Mouse (Mus musculus) spleen, postnatal 36 days (tissue): ENCODE data around the gene Il21r.

Source experiments
- DNase-seq, 2 experiments: peaks; one replicate each; pipeline ENCODE4 v3.0.0; 2022; ENCODE audit warnings: low spot score in 2 of 2, mixed read lengths in 1 of 2

Gene Il21r

DNA sequence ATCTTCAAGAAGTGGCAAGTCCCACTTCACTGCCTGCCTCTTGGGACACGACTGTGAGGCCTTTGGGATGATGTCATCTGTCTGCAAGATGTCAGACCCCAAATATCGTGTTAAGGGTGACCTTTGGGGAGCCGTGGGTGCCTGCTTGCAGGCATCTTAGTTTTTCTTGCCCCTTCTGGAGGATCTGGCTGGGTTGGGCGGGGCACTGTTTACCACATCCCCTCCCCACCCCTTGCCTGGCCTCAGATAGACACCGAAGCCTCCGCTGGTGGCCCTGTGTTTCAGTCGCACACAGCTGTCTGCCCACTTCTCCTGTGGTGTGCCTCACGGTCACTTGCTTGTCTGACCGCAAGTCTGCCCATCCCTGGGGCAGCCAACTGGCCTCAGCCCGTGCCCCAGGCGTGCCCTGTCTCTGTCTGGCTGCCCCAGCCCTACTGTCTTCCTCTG, at the start of gene Il21r:
Gene Il21r, plus strand, starts transcription at position 245 of the 447 bp plus-strand sequence.
- DNase-seq, result peak; percentile 85 to 87

DNA sequence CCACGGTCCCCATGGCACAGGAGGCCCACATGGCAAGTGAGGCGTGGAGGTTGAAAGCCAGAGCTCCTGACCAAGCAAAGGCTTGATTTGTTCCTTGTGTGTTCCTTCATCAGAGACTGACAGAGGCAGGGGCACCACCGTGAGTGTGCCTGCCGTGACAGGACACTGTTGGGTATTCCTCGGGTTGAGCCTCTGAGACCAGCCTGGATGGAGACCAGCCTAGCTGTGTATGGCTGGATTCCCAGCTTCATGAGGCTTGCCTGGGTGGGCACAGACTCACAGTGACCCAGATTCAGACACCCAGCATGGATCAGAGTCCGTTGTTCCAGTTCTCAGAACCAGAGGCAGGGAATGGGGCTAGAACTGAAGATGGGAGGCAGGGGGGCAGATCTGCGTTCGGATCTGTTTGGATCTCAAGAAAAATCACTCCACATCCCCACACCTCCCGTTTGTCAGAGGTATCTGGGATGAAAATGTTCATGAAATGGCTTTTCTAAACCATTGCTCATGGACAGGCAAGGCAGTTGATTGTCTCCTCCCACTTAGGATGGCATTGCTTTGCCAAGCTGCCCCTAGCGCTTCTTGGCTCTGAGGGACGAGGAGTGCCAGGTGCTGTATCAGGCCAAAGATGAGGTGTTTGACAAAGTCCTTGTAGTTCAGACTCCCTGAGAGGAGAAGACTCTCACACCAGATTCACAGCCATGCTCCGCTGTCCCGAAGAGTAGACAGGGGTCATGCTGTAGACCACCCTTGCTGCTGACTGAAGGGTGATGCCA, 49.4 kb upstream of the Il21r start:
- DNase-seq, result no peak

DNA sequence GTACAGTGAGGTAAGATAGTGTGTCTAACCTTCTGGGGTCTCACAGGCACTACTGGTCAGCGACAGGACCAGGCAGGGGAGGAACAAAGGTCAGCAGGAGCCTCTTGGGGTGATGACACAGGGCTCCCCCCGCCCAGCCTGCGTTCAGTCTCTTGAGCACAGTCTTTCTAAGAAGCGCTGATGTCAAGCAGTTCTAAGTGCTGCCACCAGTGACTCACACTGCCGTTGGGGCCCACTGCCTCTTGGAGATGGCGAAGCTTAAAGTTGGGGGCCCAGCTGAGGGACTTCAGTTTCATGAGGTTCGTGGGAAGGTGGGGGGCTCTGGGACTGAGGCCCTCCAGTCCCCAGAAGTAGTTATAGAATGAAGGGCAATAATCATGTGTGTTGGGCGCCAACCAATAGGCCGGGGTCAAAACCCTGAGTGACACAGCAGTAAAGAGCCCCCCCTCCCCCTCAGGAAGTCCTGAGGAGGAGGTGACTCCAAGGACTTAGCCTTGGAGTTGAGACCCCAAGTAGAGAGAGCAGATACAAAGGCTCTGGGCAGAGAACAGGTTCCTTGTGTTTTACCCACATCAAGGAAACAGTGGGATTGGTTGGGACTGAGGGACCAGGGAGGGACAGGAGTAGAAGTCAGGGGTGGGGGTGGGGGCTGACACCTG, 48.6 kb upstream of the Il21r start:
- DNase-seq, result no peak

DNA sequence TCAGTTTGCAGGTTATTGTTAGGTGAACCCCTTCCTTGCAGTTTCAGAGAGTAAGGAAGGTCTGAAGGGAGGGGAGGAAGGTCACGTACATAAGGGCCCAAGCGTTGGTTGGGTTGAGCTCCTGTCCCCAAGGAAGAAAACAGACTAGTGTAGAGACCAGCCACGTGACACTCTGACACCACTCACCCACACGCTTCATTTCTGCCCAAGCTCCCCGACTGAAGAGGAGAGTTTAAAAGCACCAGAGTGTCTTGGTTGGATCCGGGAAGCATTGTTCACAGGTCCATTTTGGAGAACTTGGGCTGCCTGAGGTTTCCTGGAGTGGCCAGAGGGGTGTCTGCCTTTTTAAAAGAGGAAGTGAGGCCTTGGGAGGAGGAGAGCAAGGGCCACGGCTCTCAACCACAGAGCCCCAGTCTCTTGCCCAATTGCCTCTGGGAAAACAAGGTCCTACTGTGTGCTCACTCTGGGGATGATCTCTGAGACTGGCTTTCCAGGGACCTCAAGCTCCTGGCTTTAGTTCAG, 47.8 kb upstream of the Il21r start:
- DNase-seq, result peak; percentile 57 to 65

DNA sequence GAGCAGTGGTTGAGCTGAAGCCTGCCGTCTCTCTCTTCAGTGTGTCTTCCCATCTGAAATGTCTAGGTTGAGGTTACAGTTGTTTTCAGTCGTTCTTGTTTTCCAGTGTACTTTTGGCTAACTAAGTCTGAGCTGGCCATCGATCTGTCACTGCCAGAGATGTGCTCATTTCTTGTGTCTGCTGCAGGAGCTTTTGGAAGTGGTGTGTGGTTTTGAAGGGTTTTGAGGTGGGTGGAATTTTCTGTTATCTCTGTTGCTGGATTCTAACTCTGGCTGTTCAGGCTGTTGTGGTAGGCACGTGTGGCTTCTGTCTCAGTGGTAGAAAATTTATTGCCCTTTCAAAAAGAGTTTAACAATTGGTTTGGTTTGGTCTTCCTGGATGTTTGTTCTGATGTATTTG, 47.1 kb upstream of the Il21r start:
- no peak for DNase-seq

DNA sequence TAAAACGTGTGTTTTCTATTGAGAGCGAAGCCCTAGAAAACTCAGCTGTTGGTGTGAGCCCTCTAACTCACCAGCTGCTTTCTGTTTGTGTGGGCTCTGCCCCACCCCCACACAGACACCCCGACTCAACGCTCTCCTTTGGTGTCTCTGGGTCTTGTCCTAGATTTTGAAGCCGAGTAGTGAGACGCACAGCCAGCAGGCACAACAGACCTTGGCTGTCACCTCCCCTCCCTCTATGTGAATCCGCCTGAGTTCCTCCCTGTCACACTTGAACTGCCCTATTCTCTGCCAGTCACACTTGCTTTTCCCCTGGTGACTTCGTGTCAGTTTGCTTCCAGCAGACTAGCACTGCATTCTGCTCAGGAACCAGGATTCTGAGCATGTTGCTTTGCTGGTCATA, 46.4 kb upstream of the Il21r start:
- peak; percentile 58 to 62 for DNase-seq

DNA sequence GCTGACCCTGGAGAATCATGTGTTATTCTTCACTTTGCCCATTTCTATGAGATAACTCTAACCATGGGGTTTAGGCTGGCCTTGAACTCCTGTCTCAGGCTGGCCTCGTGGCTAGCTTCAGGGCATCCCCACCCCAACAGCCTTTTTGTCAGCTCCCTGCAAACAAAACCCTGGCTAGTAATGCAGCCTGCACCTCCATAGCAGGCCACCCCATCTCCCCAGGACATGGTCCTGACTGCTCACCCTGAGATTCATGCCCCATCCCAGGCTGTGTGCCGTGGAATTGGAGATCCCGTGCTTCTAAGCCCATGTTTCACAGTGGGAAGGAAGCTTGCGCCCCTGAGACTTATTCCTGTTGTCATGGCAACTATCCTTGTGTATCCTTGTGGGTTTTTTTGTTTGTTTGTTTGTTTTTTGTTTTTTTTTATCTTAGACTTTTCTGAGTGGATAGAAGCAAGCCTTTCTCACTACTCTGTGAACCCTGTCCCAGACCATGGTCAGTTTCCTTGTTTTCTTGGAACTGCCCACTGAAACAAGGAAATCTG, 44.8 kb upstream of the Il21r start:
- DNase-seq, result no peak

DNA sequence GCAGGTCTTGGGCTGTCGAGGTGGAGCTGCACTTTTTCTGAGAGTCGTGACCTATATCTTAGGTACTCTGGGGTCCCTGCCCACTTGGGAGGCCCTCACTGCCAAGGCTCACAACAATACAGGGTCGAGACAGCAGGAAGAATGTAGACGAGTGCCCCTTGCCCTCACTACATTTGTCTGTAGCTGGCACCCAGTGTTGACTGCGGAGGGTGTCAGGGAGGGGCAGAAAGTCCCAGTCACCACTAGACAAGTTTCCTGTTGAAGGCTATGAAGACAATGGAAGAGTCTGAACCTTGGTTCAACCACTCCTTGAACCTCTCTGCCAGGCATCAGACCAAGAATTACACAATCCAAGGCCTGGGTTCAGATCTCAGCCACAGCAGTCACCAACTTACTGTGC, 44.2 kb upstream of the Il21r start:
- no peak for DNase-seq

DNA sequence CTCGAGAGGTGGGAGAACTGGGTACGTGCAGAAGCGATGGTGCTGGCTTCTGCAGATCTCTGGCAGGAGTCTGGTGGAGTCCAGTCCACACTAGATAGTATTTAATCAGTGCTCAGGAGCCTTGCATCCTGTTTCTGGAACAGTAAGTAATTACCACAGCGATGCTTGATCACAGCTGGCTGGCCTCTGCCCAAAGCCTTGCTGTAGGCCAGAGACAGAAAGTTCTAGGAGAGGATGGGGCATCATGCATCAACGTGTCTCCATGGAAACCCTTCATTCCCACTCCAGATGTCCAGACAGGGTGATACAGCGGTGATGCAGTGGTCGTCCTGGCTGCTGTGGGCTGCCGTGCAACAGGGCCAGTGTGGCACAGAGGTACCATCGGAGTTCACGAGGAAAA, 43.7 kb upstream of the Il21r start:
- DNase-seq, result no peak

DNA sequence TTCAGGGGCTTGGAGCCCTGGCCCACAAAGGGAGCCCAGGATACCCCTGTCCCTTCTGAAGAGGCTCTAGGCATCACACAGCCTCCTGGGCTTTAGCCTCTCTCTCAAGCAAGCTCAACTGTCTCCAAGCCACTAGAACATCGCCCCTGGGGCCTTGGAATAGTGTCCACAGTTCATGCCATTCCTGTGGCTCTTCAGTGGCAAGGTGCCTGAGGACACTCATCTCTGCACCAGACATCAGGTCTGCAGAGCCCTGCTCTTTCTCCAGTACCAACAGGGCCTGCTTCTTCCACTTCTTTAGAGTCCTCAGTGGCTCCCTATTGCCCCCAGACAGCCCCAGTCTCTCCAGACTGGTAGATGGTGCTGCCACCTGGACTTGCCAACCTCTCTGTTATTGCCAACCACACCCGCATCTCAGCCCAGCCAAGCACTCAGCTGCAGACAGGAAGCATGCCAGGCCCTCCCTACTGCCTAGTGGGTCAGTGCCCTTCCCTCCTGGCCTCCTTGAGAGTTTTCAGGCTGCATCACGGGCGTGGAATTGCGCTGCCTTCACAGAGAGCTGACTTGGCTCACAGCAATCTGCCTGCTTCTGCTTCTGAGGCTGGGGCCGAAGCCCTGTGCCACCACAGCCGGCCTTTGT, 43.0 kb upstream of the Il21r start:
- peak; percentile 27 to 44 for DNase-seq

DNA sequence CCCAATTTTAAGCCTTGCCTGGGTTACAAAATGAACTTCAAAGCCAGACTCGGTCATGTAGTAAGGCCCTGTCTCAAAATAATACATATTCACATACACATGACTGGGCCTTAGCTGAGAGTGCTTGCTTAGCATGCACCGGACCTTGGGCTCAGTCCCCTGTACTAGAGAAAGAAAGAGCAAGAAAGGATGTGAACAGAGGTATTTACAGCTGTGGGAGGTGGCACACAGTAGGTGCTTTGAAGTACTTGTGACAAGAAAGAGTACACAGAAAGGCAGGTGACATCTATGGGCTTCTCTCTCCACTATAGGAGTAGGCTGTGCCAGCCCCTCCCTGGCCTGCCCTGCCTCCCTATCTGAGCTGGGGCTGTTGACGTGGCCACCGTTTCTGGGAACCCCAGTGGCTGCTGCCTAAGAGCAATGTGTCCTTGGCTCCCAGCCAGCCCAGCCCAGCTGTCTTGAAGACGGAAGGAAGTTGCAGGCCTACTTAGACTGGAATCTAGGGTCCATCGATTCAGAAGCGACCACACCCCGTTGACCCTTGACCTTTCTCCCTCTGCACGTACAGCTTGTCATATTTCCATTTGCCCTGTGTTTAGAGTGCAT, 42.0 kb upstream of the Il21r start:
- DNase-seq, result peak; percentile 79 to 80

DNA sequence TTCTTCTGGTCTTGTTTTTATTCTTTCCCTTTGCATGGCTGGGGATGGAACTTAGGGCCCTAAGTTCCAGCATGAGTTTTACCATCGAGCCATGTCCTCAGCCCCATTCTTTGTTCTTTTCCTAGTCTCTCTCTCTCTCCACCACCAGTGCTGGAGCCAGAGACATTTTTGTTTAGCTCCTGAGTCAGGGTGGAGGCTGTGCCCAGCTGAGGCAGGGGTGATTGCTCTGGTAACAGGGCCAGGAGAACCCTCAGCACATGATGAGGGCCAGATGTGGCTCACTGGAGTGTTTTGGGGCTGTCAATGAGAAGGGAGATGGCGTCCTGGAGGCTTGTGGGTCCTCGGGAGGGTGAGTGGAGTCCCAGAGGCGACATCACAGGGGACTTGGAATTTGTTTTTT, 40.8 kb upstream of the Il21r start:
- no peak for DNase-seq

DNA sequence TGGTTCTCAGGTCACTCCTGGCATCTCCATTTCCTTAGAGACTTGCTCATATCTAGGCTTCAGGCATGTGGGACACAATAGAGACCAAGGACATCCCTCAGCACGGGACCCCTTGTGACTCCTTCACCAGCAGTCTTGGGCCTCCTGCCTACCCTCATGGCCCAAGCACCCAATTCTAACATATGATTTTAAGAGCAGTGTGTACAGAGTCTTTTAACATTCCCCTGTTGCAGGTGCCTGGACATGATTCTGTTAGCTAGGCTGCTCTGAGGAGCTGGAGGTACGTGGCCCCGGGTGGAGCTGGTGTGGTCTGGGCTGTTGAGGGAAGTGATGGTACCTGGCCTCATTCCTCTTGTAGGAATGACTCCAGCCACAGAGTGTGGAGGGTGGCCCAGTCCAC, 40.1 kb upstream of the Il21r start:
- DNase-seq, result no peak

DNA sequence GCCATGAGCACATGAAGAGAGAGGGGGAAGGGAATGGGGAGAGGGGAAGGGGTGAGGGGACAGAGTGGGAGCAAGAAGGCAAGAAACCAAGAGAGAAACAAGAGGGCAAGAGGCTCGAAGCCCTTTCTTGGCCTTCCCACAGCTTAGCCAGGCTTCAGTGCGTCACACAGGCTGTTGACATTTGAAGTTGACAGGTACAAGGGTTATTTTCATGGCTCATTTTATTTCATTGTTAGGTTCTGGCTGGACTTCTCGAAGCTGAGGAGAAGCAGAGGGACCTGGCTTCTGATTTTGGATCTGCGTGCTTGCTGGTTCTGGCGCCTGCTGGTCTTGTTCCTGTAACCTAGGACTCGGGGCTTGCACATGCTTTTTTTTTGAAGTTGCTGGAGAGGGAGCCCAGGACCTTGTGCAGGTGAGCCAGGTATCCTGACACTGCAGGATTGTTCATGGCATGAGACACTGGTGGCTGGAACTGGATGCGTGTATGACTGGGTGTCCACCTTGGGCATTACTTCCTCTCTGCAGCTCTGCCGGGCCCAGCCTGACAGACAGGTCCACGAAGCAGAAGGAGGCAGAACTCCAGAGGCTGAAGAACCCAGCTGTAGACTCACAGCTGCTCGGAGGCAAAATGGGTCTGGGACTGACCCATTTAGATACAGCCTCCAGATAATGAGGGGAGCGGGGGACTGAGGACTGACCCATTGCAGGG, 38.8 kb upstream of the Il21r start:
- no peak for DNase-seq

DNA sequence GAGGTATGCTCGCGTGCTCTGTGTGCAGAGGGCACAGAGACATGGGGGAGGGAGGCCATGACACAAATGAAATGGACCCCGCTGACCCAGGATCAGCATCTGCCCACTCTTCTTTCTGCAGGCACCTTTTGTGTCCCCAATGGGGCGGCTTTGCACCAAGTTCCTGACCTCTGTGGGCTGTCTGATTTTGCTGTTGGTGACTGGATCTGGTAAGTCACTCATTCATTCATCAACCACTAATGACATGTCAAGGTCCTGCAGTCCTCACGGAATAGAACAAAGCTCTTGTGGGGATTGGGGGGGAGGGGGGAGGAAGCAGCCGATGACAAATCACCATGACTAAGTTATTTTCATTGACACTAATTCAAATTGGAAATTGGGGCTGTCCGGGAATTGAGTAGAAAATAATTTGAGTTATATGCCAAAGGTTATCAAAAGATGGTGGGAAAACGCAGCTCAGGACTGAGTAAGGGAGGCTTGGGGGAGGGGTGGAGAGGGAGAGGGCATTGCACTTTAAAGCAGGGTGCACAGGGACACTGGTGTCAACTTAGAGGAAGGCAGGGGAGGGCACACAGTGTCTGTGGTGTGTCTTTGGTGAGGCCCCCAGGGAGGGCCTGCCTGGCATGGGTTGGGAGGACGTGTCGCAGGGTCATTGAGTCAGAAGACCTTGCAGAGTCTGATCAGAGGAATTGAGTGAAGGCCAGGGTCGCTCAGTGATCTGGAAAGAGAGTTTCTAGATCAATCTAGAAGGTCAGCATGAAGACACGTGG, 37.5 kb upstream of the Il21r start:
- DNase-seq, result no peak

DNA sequence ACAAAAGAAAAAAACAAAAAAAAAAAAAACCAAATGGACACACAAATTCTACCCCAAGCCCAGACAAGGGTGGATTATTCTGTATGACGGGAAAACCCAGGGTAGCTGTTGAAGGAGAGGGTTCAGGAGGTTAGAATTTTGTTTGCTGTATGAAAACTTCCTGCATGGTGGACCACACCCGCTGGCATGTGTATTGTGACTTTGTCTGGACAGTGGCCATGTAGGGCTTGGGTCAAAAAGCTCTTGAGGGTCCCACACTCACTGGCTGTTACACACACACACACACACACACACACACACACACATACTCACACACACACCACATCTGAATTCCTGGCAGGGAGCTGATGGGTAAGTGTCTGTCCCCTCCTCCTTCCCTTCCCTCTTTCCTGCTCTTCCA, 36.8 kb upstream of the Il21r start:
- no peak for DNase-seq

DNA sequence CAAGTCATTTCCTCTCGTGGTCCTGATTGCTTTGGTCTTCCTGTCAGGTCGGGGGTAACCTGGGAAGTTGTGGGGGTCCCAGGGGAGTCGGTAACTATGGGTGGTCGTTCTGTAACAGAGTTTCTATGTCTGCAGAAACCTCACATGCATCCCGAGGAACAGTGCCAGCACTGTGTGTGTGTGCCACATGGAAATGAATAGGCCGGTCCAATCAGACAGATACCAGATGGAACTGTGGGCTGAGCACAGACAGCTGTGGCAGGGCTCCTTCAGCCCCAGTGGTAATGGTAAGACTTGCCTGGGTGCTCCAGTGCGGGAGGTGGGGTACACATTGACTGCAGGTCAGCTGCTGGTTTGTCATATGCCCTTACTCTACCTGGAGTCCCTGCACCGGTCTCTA, 34.3 kb upstream of the Il21r start:
- no peak for DNase-seq

DNA sequence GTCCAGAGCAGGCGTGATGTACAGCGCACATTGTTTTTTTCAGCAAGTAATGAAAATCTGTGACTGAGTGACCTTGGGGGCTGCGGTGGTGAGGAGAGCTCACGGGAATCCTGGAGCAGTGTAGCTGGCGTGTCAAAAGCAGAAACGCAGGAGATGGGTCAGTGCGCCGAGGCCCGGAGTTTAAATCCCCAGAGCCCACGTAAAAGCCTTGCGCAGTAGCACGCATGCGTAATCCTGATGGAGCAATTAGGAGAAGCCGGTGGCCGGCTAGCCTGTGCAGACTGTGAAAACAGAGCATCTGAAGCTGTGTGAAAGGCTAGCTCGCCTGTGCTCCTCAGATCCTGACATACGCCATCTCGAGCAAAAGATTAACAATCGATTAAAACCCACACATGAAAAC, 31.3 kb upstream of the Il21r start:
- no peak for DNase-seq

DNA sequence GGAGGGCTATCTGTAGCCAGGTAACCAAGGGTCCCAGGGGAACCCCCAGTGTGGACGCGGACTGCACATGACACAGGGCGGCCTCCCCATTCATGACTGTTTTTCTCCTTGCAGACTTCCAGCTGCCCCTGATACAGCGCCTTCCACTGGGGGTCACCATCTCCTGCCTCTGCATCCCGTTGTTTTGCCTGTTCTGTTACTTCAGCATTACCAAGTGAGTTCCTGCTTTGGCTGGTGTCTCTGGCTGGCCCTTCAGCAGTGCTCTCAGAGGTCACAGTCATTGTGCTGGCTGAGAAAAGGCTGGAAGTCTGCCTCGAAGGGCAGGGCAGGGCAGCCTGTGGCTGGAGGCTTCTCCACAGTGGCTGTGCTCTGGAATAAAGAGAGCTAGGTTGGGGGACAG, 30.5 kb upstream of the Il21r start:
- DNase-seq, result peak in 1 of 2 experiments; percentile 13

DNA sequence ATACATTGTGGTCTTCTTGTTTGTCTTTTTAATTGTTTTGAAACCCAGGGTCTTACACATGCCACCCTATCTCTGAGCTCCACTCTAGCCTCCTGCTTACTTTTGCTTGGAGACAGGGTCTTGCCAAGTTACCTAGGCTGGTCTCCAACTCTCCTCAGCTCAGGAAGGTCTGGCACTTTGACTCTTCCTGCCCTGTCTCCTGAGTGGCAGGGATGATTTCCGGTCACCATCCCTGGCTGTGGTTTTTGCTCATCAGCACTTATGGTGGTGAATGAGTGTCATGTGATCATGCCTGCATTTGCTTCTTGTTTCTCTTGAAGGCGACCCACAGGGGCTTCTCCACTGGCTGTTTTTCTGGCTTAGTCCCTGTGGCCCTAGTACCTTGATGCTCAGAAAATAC, 29.4 kb upstream of the Il21r start:
- DNase-seq, result no peak

DNA sequence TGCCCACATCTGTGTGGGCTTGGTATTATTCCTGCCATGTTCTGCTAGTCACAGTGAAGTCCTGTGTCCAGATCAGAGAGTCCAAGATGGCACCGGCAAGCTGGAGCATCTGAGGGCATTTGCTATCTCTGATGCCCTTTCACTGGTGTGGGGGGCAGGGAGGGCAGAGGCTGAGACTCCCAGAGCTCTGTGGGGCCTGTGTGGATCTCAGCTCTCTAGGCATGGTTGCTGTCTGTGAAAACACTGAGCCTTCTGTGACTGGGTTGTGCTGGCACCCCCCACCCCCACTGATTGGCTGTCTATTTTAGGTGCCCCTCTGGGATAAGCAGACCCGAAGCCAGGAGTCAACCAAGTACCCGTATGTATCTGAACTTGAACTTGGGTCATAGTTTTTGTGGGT, 28.4 kb upstream of the Il21r start:
- DNase-seq, result no peak
